16 mouse cellular contexts compared by ENCODE assay signal in the genomic region with DNA sequence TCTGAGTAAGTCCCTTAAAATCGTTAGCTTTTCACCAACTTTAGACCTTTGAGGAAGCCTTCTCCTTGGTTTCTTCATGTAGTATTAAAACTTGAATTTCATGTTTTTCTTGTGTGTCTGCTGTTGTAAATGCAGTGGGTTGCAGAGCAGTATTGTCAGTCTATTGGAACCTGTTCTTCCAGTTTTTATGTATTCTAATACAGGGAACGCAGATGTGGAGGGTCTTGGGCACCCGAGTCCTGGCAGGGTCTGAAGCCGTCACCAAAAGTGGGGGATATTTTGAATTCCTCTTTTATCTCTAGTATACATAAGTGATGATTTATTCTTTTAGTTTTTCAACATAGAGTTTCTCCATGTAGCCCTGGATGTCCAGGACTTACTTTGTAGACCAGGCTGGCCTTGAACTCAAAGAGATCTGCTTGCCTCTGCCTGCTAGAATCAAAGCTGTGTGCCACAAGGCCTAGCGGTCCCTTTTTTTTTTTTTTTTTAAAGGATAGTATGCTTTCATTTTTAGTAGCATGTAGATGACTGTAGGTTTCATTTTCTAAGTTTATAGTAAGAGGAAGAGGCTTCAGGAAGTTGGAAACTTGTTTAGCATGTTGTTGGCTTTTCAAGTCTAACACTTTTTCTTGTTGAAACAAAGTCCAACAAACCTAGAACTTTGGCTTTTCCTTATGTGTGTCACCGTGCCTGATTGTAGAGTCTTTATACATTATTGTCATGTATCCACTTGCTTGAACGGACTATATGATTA. TPM values are rescaled to one million over a fixed set of nuclear protein-coding genes. Genes with fewer than 3 reads are reported as not detected.
DNase-seq lines count a peak whose midpoint lies in the region; ATAC-seq and TF ChIP-seq lines count a peak whose summit lies in the region.
"Had no signal": no experiment of that assay in that cellular context is flagged by ENCODE, and none has a peak within 500 bp of the region (broad histone marks: within the 10 kb centered on the region; RNA-seq: fewer than 3 reads in every experiment).

No protein-coding gene starts in this region.

- peaks cover 11% of the 10 kb centered on the region for H3K4me1 ChIP-seq in bone marrow macrophage, adult 2 months (ENCODE audit: control insufficient read depth, insufficient read depth, low read length)
- H3K4me1 ChIP-seq in intestine, embryonic 16.5 days (ENCODE audit: control insufficient read depth, insufficient read depth, low read length) = no peaks in the 10 kb centered on the region
- no peaks in the 10 kb centered on the region for H3K4me1 ChIP-seq in stomach, embryonic 15.5 days
- no peaks in the 10 kb centered on the region for H3K4me1 ChIP-seq in cerebellum, adult 2 months (ENCODE audit: control insufficient read depth, insufficient read depth, low read length)
- H3K4me1 ChIP-seq: forebrain, embryonic 12.5 days; heart, embryonic 15.5 days; limb, embryonic 10.5 days; midbrain, embryonic 15.5 days had no signal

- H3K27me3 ChIP-seq in intestine, embryonic 16.5 days (replicated peaks; ENCODE audit: control insufficient read depth, insufficient read depth, low read length) = no peaks in the 10 kb centered on the region
- H3K27me3 ChIP-seq in stomach, embryonic 15.5 days (replicated peaks) = no peaks in the 10 kb centered on the region
- no peaks in the 10 kb centered on the region for H3K27me3 ChIP-seq in cerebellum, adult 2 months (ENCODE audit: control insufficient read depth, insufficient read depth, low read length)
- H3K27me3 ChIP-seq: forebrain, embryonic 12.5 days; heart, embryonic 15.5 days; liver, embryonic 15.5 days; midbrain, embryonic 15.5 days had no signal

- DNase-seq in lung, postnatal 36 days = peak; percentile 9
- DNase-seq in lung, postnatal 14 days = no peak
- DNase-seq in cerebellum, adult 2 months = no peak
- DNase-seq in cerebellum, adult 18-20 months = no peak
- DNase-seq: adrenal gland, postnatal 10 days; cerebellum, adult 11-12 months; gastrocnemius, adult 2 months had no signal

- H3K4me3 ChIP-seq in bone marrow macrophage, adult 2 months (ENCODE audit: insufficient read depth, low read length) = peak overlapping the region; percentile 17; the same call in 1 of the 2 replicates
- H3K4me3 ChIP-seq in intestine, embryonic 16.5 days (ENCODE audit: low read length) = no peak overlapping the region
- H3K4me3 ChIP-seq in stomach, embryonic 15.5 days (replicated peaks) = no peak overlapping the region
- no peak overlapping the region for H3K4me3 ChIP-seq in cerebellum, adult 2 months (replicated peaks; ENCODE audit: insufficient read depth, low read depth, low read length)
- H3K4me3 ChIP-seq: forebrain, embryonic 12.5 days; gastrocnemius, adult 2 months; heart, embryonic 15.5 days; limb, embryonic 10.5 days; liver, embryonic 15.5 days; midbrain, embryonic 15.5 days had no signal

- no peak for TF ChIP-seq CTCF in bone marrow macrophage, adult 2 months (IDR thresholded peaks at IDR 0.05; ENCODE audit: low read depth, low read length)
- TF ChIP-seq CTCF in cerebellum, adult 2 months (IDR thresholded peaks at IDR 0.05; ENCODE audit: borderline replicate concordance, insufficient read depth, low read depth, low read length) = no peak

- H3K9me3 ChIP-seq in intestine, embryonic 16.5 days (ENCODE audit: control insufficient read depth, low read length) = no peaks in the 10 kb centered on the region
- no peaks in the 10 kb centered on the region for H3K9me3 ChIP-seq in stomach, embryonic 15.5 days
- H3K9me3 ChIP-seq: heart, embryonic 15.5 days; limb, embryonic 10.5 days; liver, embryonic 15.5 days; midbrain, embryonic 15.5 days had no signal

- H3K4me2 ChIP-seq in intestine, embryonic 16.5 days (ENCODE audit: low read depth, low read length) = no peak overlapping the region
- H3K4me2 ChIP-seq in stomach, embryonic 15.5 days = no peak overlapping the region
- H3K4me2 ChIP-seq: forebrain, embryonic 12.5 days; heart, embryonic 15.5 days; hindbrain, embryonic 14.5 days; liver, embryonic 15.5 days; midbrain, embryonic 15.5 days had no signal

- peak; percentile 59 for ATAC-seq in intestine, embryonic 16.5 days
- ATAC-seq in stomach, embryonic 15.5 days (ENCODE audit: insufficient read depth, low FRiP score, low read depth) = 0 out of 2 replicates have a peak, but pooled peaks have one; percentile 39
- ATAC-seq: midbrain, embryonic 15.5 days had no signal

- TF ChIP-seq POLR2A in bone marrow macrophage, adult 2 months (IDR thresholded peaks at IDR 0.05; ENCODE audit: borderline replicate concordance, low read depth, low read length) = no peak
- TF ChIP-seq POLR2A in cerebellum, adult 2 months (IDR thresholded peaks at IDR 0.05; ENCODE audit: borderline replicate concordance, insufficient read depth, low read length) = no peak

- no peak overlapping the region for H3K9ac ChIP-seq in intestine, embryonic 16.5 days (ENCODE audit: low read depth, low read length)
- H3K9ac ChIP-seq in stomach, embryonic 15.5 days = no peak overlapping the region
- H3K9ac ChIP-seq: forebrain, embryonic 12.5 days; heart, embryonic 15.5 days; hindbrain, embryonic 14.5 days; liver, embryonic 15.5 days; midbrain, embryonic 15.5 days had no signal

- 70% methylated on average over 7 of the region's 7 CpGs for WGBS in intestine, embryonic 16.5 days
- WGBS in stomach, embryonic 15.5 days = 77% methylated on average over 7 of the region's 7 CpGs
- WGBS in cerebellum, adult 2 months = 93% methylated on average over 7 of the region's 7 CpGs

- no peaks in the 10 kb centered on the region for H3K36me3 ChIP-seq in intestine, embryonic 16.5 days (ENCODE audit: control insufficient read depth, insufficient read depth, low read length)
- no peaks in the 10 kb centered on the region for H3K36me3 ChIP-seq in stomach, embryonic 15.5 days
- H3K36me3 ChIP-seq: forebrain, embryonic 12.5 days; heart, embryonic 15.5 days; limb, embryonic 10.5 days; liver, embryonic 15.5 days; midbrain, embryonic 15.5 days had no signal

- peak overlapping the region; percentile 76 for H3K27ac ChIP-seq in bone marrow macrophage, adult 2 months (ENCODE audit: insufficient read depth, low read depth, low read length)
- no peak overlapping the region for H3K27ac ChIP-seq in intestine, embryonic 16.5 days (ENCODE audit: low read length)
- H3K27ac ChIP-seq in stomach, embryonic 15.5 days = peak overlapping the region; percentile 63
- no peak overlapping the region for H3K27ac ChIP-seq in cerebellum, adult 2 months (ENCODE audit: insufficient read depth, low read length)
- H3K27ac ChIP-seq: forebrain, embryonic 12.5 days; heart, embryonic 15.5 days; hindbrain, embryonic 14.5 days; limb, embryonic 10.5 days; liver, embryonic 15.5 days; midbrain, embryonic 15.5 days had no signal

RNA-seq across cellular contexts. Expression of a gene that starts 14.9 kb away (rescaled TPM):
- polyA plus RNA-seq in bone marrow macrophage, adult 2 months (2012; ENCODE audit: insufficient read depth, insufficient read length, missing spikeins) = 43.9 and 52.0 TPM in 2 replicates
- 8.6 and 10.5 TPM in 2 replicates for polyA plus RNA-seq in intestine, embryonic 16.5 days (2015; fragmentation: Nextera tagmentation; extraction: Ambion mirVana)
- polyA plus RNA-seq in stomach, embryonic 15.5 days (2015; fragmentation: Nextera tagmentation; extraction: Ambion mirVana) = 17.1 and 17.3 TPM in 2 replicates
- polyA plus RNA-seq in cerebellum, adult 2 months (2012; rRNA removed) = 29.5 and 30.5 TPM in 2 replicates

Comparison
In these comparisons a context has a peak if more than half of its experiments do, and no peak if none do; other contexts are left out.
1. H3K27ac ChIP-seq: peak in bone marrow macrophage, adult 2 months (single experiment) and stomach, embryonic 15.5 days (single experiment); none in intestine, embryonic 16.5 days (single experiment) and cerebellum, adult 2 months (single experiment).